Mouse (Mus musculus) embryo, embryonic 10.5 days (tissue): ENCODE results near the gene Tctex1d4.

Experiments used
- DNase-seq: peaks from one replicate; pipeline ENCODE4 v3.0.0-alpha.2; 2015; ENCODE audit warnings: low spot score

Gene Tctex1d4

DNA sequence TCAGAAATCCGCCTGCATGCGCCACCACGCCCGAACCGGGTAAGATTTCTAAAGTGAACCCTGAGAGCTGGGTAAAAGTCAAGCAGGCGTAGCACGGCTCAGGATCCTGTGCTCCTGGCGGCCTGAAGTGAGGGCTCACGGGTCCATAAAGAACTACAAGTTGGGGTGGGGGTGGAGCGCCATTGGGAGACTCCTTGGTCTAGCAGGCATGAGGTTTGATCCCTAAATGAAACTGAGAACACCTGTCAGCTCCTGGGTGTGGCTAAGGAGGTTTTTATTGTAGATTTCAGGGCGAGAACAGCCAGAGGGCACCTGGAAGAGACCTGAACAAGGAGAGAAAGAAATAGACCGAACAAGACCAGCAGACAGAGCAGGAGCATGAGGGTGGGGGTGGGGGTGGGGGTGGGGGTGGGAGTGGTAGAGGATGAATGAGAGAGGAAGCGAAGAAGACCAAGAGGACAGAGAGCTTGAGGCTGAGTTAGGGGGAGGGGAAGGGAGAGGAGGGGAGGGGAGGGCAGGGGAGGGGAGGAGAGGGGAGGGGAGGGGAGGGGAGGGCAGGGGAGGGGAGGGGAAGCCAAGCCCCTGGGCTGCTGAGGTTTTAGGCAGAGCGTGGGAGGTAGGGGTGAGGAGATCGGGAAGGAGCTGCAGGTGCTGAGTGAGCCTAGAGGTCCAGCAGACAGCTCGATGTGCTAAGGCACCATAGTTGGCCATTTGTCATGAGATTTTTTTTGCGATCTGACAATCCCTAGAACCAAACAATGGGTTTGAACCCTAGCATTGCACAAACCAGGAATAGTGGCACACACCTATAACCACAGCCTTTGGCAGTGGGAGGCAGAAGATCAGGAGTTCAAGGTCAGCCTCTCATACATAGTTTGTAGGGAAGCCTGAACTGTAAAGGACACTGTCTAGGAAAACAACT lies 12.0 kb downstream of the Tctex1d4 start:
- no peak for DNase-seq

DNA sequence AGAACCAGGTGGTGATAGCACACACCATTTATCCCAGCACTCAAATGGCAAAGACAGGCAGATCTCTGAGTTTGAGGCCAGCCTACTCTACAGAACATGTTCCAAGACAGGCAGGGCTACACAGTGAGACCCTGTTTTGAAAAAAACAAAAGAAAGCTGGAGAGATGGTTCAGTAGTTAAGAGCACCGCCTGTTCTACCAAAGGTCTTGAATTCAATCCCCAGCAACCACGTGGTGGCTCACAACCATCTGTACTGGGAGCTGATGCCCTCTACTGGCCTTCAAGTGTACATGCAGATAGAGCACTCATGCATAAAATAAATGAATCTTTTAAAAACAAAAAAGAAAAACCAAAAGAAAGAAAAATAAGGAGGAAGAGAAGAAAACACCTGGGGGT lies 12.6 kb downstream of the Tctex1d4 start:
- DNase-seq: peak; percentile 76

DNA sequence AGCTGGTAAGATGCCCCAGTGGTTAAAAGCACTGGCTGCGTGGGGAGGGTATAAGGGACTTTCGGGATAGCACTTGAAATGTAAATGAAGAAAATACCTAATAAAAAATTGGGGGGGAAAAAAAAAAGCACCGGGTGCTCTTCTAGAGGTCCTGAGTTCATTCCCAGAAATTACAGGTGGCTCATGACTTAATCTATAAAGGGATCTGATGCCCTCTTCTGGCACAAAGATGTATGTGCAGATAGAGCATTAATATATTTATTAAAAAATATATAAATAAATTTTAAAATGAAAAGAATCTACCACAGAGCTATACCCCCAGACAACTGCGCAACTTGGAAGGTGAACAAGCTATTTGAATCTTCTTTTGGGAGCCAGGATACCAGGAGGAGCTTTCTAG lies 14.0 kb downstream of the Tctex1d4 start:
- peak; percentile 40 for DNase-seq

DNA sequence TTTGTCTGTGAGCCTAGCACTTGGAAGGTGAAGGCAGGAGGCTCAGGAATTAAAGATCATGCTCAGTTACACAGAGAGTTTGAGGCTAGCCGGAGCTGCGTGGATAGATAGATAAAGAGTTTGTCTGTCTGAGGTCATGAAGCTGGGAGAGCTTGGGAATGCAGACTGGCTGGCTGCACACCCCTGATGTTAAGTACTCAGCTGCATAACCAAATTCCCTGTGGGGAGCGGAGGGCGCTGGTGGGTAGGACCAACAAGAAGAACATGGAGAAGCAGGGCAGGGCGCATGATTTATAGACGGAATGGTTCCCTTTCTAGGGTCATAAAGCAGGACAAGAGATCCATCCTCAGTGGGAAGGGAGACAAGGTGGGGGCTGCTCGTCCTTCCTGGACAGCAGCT lies 16.4 kb downstream of the Tctex1d4 start:
- no peak for DNase-seq

DNA sequence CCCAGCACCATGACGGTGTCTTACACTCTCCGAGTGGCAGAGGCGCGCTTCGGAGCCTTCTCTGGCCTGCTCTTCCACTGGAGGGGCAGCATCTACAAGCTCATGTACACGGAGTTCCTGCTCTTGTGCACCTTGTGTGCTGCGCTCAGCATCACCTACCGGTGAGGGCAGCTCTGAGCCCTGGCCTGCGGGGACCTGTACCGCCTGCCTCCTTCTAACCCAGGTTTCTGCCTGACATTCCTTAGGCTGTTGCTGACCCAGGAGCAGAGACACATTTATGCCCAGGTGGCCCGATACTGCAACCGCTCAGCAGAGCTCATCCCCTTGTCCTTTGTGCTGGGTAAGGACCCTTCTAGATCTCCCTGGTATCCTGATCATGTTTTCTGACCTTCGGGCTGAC lies 18.7 kb downstream of the Tctex1d4 start:
- DNase-seq: no peak

DNA sequence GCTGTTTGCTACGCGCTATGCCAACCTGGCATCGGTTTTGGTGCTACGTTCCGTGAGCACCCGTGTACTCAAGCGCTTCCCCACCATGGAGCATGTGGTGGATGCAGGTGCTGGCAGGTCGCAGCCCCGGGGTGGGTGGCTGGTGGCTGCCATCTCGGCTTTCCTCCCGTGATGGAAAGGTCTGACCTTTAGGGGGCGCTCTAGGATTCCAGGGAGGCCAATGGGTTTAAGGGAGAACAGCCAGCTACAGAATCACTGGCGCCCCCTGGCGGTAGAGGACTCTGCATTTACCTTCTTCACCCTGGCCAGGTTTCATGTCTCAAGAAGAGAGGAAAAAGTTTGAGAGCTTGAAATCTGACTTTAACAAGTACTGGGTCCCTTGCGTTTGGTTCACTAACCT lies 19.6 kb downstream of the Tctex1d4 start:
- DNase-seq: peak; percentile 92

DNA sequence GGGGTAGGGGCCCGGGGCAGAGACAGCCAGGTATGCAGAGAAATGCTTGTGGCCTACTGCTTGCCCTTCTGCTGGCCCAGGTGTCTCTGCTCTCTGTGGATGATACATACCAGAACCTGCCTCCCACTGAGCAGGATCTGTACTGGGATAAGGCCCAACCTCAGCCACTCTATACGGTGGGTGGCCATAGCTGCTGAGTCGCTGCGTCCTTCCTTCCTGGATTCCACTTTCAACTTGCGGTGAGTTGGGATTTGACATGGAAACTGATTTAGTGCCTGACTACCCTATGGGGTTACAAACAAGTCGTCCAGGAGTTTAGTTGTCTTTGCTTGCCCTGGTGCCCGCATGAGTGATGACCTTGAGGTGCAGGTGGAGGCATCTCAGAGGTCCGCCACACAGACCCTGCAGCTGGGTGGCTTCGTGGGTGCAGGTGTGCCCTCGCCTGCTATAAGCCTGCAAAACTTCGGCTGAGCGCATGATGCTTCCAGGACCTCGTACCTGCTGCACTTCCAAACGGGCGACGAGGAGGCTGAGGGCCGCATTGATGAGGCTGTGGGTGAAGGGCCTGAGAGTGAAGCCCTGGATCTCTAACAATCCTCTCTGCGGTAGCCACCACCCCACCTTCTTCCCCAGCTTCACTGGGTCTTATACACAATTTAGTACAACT lies 21.6 kb downstream of the Tctex1d4 start:
- DNase-seq: no peak

DNA sequence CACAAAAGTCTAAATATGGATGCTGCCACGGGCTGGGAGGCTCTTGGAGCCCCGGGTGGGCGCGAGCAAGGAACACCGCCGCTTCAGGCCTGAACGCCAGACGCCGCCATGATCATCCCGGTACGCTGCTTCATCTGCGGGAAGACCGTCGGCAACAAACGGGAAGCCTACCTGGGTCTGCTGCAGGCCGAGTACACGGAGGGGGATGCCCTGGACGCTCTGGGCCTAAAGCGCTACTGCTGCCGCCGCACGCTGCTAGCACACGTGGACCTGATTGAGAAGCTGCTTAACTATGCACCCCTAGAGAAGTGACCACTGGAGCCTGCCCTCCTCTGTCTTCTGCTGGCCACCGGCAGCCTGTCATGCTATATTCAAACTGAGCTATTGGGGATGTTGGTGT lies 22.2 kb downstream of the Tctex1d4 start:
- DNase-seq: no peak

DNA sequence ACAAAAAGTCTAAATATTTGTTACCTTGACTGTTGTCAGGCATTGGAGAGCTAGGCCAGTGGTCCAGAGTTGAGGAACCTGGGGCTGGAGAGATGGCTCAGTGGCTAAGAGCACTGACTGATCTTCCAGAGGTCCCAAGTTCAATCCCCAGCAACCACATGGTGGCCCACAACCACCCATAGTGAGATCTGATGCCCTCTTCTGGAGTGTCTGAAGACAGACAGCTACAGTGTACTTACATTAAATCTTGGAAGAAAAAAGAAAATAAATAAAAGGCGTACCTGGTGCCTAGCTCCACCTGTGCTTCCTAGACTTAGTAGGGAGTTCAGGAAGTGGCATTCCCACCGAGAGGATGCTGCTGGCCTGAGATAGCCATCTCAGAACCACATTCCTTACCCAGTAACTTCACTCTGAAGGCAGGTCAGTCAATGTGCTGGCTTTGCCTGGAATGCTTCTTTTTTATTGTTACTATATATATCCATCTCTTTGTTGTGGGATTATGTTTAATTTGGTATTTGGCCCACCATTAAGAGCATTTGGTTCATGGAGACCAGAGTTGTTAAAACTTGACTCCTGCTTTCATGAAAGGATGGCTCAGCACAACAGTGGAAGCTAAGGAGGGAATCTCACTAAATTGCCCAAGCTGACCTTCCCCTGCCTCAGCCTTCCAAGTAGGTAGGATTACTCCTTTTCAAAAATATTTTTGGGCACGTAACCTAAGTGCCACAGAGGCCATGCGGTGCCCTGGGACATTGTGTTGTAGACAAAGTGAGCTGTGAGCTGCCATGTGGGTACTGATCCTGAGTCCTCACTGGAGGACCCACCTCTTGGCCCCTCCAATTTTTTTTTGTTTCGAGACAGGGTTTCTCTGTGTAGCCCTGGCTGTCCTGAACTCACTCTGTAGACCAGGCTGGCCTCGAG lies 23.0 kb downstream of the Tctex1d4 start:
- no peak for DNase-seq

DNA sequence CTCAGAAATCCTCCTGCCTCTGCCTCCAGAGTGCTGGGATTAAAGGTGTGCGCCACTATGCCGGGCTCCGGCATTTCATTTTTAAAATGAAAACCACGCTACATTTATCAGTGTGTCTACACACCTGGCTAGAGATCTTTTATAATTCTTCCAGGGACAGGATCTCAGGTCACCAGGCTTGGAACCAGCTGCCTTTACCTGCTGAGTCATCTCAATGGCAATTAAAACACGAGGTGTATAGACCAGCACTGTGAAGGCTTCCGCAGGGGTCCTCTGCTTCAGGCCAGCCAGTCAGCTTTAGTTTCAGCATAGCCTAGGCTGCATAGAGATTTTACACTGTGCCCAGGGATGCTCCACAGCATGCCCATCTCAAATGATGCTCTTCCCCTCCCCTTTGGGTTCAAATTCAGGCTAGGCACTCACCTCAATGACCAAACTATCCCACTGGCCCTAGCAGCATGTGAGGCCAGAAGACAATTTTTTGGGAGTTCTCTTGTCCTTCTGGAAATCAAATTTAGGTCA lies 23.7 kb downstream of the Tctex1d4 start:
- DNase-seq: no peak

DNA sequence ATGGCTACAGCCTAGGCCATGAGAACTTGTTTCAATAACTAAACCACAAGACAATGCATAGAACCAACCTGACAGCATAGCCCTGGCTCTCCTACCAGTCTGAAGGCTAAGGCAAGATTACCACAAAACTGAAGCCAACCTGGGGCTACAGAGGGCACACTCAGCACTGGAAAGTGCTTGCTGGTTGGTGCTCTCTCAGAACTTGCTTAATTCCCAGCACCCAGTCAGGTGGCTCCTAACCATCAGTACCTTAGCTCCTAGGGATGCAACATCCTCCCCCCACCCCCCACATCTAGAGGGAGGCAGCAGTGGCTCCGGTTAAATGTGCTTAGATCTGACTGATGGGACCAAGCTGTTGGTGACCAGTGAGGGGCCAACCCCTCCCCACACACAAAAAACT lies 24.8 kb downstream of the Tctex1d4 start:
- DNase-seq: no peak

DNA sequence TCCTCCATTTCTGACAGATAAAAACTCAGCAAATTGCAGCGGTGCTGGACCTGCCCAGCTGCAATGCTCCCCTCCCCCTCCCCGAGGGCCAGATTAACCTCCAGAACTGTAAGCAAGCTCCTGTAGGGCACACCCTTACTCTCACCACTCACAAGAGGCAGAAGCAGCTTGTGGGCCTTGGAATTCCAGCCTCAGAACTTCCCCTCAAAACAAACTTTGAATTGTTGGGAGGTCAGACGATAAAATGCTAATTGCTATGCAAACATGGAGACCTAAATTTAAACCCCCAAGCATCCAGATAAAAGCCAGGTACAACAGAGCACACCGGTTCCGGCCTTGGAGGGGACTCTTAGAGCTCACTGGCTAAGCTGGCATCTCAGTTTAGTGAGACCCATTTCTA lies 26.1 kb downstream of the Tctex1d4 start:
- DNase-seq: no peak

DNA sequence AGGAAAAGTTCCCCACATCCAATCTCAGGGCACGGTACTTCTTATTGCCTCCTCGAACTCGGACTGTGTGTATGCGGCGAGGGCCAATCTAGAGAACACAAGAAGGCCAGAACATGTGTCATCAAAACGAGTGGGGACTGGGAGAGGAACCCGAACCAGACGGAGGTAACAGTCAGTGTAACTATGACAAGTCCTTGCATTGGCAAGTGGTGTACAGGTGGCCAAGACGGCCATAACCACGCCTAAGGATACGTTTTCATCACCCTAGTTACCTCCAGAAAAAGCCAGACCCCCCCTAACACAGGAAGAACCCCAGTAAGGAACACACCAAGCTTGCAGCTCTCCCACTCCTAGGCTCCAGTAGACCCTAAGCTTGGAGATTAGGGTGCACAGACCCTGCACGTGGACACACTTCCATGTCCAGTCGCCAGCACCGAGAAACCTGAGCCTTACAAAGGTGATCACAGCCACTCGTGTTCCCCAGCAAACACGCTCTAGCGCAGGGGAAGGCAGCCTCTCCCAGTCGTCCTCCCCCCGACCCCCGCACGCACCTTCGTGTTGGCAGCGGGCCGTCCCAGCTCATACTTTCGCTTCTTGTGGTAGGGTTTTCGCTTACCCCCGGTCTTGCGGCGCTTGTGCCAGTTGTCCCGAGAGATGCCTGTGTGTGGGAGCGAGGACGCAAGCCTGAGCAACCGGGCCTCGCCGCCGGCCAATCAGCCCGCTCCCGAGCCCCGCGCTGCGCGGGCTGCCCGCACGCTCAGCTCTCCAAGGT lies 28.6 kb downstream of the Tctex1d4 start:
- DNase-seq: no peak

DNA sequence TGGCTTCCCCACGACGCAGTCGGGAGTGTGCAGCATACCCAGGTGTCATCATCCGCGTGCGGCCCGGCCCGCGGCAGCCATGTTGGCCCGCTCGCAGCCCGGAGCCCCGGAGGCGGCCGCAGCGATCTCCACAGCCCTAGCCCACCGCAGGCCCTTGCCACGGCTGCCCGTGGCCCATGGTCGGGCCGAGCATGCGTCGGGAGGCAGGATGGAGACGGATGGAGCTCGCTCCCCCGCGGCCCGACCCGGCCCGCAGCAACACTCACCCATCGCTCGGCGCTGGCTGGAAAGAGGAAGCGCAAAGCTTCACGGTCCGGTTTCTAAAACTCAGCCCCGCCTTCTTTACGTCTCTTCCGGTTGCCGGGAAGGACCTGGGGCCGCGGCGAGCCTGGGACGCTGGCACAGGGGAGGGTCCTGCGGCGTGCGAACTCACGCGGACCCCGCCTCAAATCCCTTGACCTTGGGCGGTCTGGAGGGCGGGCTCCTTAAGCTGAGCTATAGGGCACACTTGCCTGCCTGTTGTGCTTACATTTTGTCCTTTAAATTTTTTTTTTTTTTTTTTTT lies 29.3 kb downstream of the Tctex1d4 start, which contains the start of gene Rps8:
TSS of gene Rps8 (minus strand) at position 452 of the 564 bp plus-strand sequence.
- peak; percentile 97 for DNase-seq

DNA sequence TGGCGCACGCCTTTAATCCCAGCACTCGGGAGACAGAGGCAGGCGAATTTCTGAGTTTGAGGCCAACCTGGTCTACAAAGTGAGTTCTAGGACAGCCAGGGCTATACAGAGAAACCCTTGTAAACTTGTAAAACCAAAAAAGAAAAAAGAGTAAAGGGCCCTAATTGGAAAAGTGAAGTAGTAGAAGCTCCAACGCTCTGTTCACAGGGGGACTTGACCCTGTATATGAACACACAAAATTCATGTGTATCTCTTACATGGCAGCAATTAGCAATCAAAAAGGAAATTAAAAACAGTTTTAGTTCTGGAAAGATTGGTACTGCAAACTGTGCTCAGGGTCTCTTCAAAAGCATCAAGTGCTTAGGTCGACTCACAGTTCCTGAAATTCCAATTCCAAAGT lies 29.8 kb downstream of the Tctex1d4 start:
- no peak for DNase-seq

DNA sequence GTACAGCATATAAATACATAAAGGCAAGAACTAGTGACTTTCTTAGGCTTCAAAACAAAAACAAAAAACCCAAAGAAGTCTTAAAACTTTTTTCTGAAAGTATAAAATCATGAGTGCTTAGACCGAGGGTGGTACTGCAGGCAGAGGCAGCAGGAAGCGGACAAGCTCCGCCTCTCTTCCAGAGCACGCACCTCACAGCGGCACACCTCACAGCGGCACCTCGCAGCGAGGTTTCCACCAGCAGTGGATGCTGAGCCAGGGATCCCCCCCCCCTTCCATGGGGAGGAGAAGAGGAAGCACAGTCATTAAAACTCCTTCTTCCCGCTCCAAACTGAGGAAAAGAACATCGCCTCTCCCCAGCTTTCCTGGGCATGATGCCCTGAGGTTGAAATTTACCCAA lies 33.1 kb downstream of the Tctex1d4 start:
- no peak for DNase-seq

DNA sequence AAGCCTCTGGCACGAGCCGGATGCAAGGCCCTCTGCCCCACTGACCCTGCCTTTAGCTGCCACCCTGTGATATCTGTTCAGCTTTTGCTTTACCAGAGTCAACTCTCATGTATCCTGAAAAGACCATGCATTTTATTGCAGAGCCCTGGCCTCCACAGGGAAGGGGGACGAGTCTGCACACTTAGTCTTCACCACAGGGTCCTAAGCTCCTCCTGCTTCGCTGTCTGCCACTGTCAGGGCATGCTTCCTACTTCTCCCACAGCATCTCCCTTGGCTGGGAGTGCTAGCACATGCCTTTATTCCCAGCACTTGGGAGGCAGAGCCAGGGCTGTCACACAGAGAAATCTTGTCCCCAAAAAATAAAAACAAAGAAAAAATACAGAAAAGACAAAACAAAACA lies 34.6 kb downstream of the Tctex1d4 start:
- no peak for DNase-seq

DNA sequence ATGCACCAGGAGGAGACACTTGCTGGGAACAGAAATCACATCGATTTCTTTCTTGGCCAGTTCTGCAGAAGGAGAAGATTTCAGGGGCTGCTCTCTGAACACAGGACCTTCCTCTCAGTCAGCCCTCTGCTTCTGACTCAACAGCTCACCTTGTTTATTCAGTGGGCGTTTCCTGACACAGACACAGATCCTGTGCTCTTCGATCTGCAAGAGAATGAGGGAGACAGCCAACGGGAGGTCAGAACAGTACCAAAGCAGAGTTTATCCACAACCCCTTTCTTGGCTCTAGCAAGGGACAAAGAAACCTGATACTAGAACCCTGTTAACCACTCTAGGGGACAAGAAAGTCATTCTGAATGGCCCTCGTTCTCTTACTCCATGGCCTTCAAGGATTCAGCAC lies 43.3 kb downstream of the Tctex1d4 start:
- DNase-seq: no peak
